Mouse (Mus musculus) forebrain, embryonic 11.5 days (tissue): ENCODE measurements around the gene Rcan2. TPM values are rescaled to one million over a fixed set of nuclear protein-coding genes. Genes with fewer than 3 reads are reported as not detected.

Source experiments
- ATAC-seq: fragments of 200-750 bp; cut with Nextera tagmentation; replicated peaks from 2 replicates; pipeline ENCODE4 v1.8.0; 2017; ENCODE audit warnings: moderate TSS enrichment; ENCODE audit not compliant: low FRiP score
- DNase-seq: peaks from one replicate; pipeline ENCODE4 v3.0.0-alpha.2; 2017; ENCODE audit warnings: low spot score
- H3K27ac ChIP-seq: fragments of 300-500 bp; sonication (generic); 2 replicates; pipeline ENCODE4 v1.5.1; 2014; ENCODE audit warnings: low read depth, low read length
- H3K27me3 ChIP-seq: fragments of 300-500 bp; sonication (generic); 2 replicates; pipeline ENCODE4 v1.6.1; 2014; ENCODE audit warnings: mild to moderate bottlenecking, low read length, mixed read lengths; ENCODE audit not compliant: control insufficient read depth, insufficient read depth
- H3K36me3 ChIP-seq: fragments of 300-500 bp; sonication (generic); 2 replicates; pipeline ENCODE4 v1.6.1; 2014; ENCODE audit warnings: mild to moderate bottlenecking, low read length, moderate library complexity, mixed read lengths; ENCODE audit not compliant: control insufficient read depth, insufficient read depth
- H3K4me1 ChIP-seq: fragments of 300-500 bp; sonication (generic); replicated peaks from 2 replicates; pipeline ENCODE4 v1.6.1; 2014; ENCODE audit warnings: low read length, mixed read lengths; ENCODE audit not compliant: control insufficient read depth, insufficient read depth
- H3K4me2 ChIP-seq: fragments of 300-500 bp; sonication (generic); 2 replicates; pipeline ENCODE4 v1.6.1; 2014; ENCODE audit warnings: low read depth, mild to moderate bottlenecking, low read length, moderate library complexity, mixed read lengths; ENCODE audit not compliant: severe bottlenecking
- H3K4me3 ChIP-seq: fragments of 300-500 bp; sonication (generic); 2 replicates; pipeline ENCODE4 v1.5.1; 2014; ENCODE audit warnings: low read depth, low read length
- H3K9ac ChIP-seq: fragments of 300-500 bp; sonication (generic); 2 replicates; pipeline ENCODE4 v1.6.1; 2014; ENCODE audit warnings: low read length
- H3K9me3 ChIP-seq: fragments of 300-500 bp; sonication (generic); 2 replicates; pipeline ENCODE4 v1.6.1; 2016; ENCODE audit warnings: low read length, mixed read lengths; ENCODE audit not compliant: control insufficient read depth
- WGBS: fragments of 180-500 bp; shearing (Covaris S2); extraction: QIAGEN DNeasy Blood & Tissue Kit; methylation state at CpG from one replicate; pipeline ENCODE4 v1.1.7; 2014; 5-methylcytosine and 5-hydroxymethylcytosine counted together
- polyA plus RNA-seq: library from polyadenylated mRNA; unstranded; fragments of >200 nt; fragmentation: Nextera tagmentation; extraction: Ambion mirVana; gene quantifications from 2 replicates; pipeline ENCODE4 v1.2.1, GENCODE M21; 2014

Rcan2 gene
- polyA plus RNA-seq, 1 experiment from 2014 or later = 20.6 TPM

DNA sequence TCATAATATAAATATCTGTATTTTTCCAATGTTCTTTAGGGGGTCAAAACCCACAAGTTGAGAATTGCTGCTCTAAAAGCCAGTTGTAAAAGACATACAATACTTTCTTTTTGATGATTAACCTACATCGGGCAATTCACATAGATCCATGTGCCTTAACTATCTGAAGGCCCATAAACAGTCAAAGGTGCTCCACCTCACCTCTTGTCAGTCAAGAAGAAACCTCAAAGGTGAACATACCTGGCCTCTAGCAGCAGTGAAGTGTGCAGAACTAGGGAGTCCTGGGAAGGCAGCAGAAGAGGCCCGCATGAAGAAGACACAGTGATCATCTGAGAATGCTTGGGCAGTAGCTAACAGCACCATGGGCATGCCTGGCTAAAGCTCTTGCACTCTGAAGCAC lies 239.3 kb downstream of the Rcan2 start:
- no peak overlapping the region for H3K27ac ChIP-seq
- 90% methylated on average over 2 of the region's 2 CpGs for WGBS
- no peaks in the 10 kb centered on the region for H3K27me3 ChIP-seq
- H3K4me1 ChIP-seq = no peaks in the 10 kb centered on the region
- no peak for ATAC-seq
- no peak overlapping the region for H3K4me2 ChIP-seq
- H3K4me3 ChIP-seq = no peak overlapping the region
- H3K9me3 ChIP-seq = no peaks in the 10 kb centered on the region
- no peaks in the 10 kb centered on the region for H3K36me3 ChIP-seq
- no peak for DNase-seq
- H3K9ac ChIP-seq = no peak overlapping the region

- Histone ChIP-seq H3K27ac (no peak overlapping the region), H3K27me3 (no peaks in the 10 kb centered on the region), H3K9me3 (no peaks in the 10 kb centered on the region), H3K4me2 (no peak overlapping the region), H3K9ac (no peak overlapping the region), H3K36me3 (no peaks in the 10 kb centered on the region), H3K4me1 (no peaks in the 10 kb centered on the region), H3K4me3 (no peak overlapping the region)
- ATAC-seq (no peak), DNase-seq (no peak)
- 81% methylated on average over 2 of the region's 2 CpGs for WGBS
Measured at GRCm38 (mm10) chr17:44042301-44042700, 241.2 kb downstream of the Rcan2 start.

DNA sequence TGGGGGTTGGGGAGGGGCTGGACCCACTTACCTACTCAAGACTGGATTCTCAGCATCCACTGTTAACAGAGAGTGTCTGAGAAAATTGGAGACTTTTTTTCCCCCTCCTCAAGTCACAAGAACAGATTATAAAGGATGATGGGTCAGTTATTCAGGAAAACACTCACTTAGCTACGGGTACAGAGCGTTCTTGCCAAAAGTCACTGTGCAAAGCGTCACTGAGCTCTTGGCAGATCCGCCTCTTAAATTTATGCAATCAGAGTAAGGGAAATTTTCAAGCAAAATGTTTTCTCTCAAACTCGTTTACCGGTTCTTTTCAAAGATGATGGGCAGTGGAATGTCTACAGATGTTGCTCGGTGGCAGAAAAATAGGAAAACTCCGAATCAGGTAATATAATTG lies 241.7 kb downstream of the Rcan2 start:
- 88% methylated on average over 8 of the region's 8 CpGs for WGBS
- Histone ChIP-seq H3K27ac (no peak overlapping the region), H3K9ac (no peak overlapping the region), H3K9me3 (no peaks in the 10 kb centered on the region), H3K4me1 (no peaks in the 10 kb centered on the region), H3K4me3 (no peak overlapping the region), H3K4me2 (no peak overlapping the region), H3K36me3 (no peaks in the 10 kb centered on the region), H3K27me3 (no peaks in the 10 kb centered on the region)
- no peak for ATAC-seq
- no peak for DNase-seq

- Histone ChIP-seq H3K27ac (no peak overlapping the region), H3K4me1 (no peaks in the 10 kb centered on the region), H3K4me2 (no peak overlapping the region), H3K9ac (no peak overlapping the region), H3K36me3 (no peaks in the 10 kb centered on the region), H3K27me3 (no peaks in the 10 kb centered on the region), H3K4me3 (no peak overlapping the region), H3K9me3 (no peaks in the 10 kb centered on the region)
- no peak for DNase-seq
- no peak for ATAC-seq
- 79% methylated on average over 4 of the region's 4 CpGs for WGBS
Measured at GRCm38 (mm10) chr17:44053427-44053826, 252.3 kb downstream of the Rcan2 start.

- DNase-seq (no peak), ATAC-seq (no peak)
- no peaks in the 10 kb centered on the region for H3K9me3 ChIP-seq
- H3K9ac ChIP-seq = no peak overlapping the region
- no peak overlapping the region for H3K4me2 ChIP-seq
- 89% methylated on average over 1 of the region's 1 CpGs for WGBS
- H3K36me3 ChIP-seq = no peaks in the 10 kb centered on the region
- no peaks in the 10 kb centered on the region for H3K27me3 ChIP-seq
- no peak overlapping the region for H3K4me3 ChIP-seq
- H3K27ac ChIP-seq = no peak overlapping the region
- H3K4me1 ChIP-seq = no peaks in the 10 kb centered on the region
Measured at GRCm38 (mm10) chr17:44057123-44057522, 256.0 kb downstream of the Rcan2 start.

GRCm38 (mm10) chr17:44058145-44058544 lies 257.0 kb downstream of the Rcan2 start:
- DNase-seq (no peak), ATAC-seq (no peak)

DNA sequence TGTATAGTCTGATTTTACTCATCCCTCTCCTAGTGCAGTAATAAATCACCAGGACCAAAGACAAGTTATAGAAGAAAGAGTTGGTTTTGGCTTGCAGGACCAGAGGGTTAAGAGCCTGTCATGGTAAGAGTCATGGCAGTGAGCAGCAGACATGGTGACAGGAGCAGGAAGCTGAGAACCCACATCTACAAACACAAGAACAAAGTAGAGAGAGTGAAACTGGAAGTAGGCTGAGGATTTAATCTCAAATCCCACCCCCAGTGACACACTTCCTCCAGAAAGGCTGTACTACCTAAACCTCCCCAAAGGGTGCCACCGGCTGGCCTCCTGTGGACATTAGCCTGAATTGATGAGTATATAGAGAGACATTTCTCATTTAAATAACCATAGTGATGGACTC lies 259.6 kb downstream of the Rcan2 start:
- 93% methylated on average over 1 of the region's 1 CpGs for WGBS
- Histone ChIP-seq H3K36me3 (no peaks in the 10 kb centered on the region), H3K9ac (no peak overlapping the region), H3K9me3 (no peaks in the 10 kb centered on the region), H3K4me1 (no peaks in the 10 kb centered on the region), H3K4me3 (no peak overlapping the region), H3K4me2 (no peak overlapping the region), H3K27ac (no peak overlapping the region), H3K27me3 (no peaks in the 10 kb centered on the region)
- DNase-seq (no peak), ATAC-seq (no peak)

More at GRCm38 (mm10) chr17:44058145-44058544, 257.0 kb downstream of the Rcan2 start:
- Histone ChIP-seq H3K27me3 (no peaks in the 10 kb centered on the region), H3K9me3 (no peaks in the 10 kb centered on the region), H3K36me3 (no peaks in the 10 kb centered on the region), H3K9ac (no peak overlapping the region), H3K4me3 (no peak overlapping the region), H3K27ac (no peak overlapping the region), H3K4me1 (no peaks in the 10 kb centered on the region), H3K4me2 (no peak overlapping the region)

DNA sequence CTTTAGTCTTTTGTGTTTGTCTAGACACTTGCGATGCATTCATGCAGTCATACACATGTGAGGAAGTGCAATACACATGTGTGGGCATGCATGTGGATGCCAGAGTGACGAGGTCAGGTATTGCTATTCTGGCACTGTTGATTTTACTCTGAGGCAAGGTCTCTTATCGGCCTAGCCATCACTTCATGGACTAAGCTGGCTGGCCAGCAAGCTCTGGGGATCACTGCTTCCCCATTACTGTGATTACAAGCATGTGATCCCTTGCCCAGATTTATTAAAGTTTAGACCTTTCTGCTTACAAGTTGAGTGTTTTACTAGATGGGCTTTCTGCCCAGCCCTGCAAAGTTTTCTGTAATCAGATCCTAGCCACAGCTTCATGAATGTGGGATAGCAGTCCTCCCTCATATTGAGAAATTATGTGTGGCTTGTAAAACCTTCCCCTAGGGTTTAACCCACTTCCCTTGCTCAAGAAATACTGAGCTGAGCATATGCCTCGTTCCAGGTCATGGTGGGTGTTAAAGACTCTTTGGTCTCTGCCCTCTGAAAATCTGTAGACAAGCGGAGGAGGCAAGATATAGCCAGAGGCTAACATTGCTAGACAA lies 260.2 kb downstream of the Rcan2 start:
- no peaks in the 10 kb centered on the region for H3K27me3 ChIP-seq
- no peaks in the 10 kb centered on the region for H3K9me3 ChIP-seq
- DNase-seq (no peak), ATAC-seq (no peak)
- H3K4me1 ChIP-seq = no peaks in the 10 kb centered on the region
- H3K27ac ChIP-seq = no peak overlapping the region
- no peak overlapping the region for H3K9ac ChIP-seq
- no peaks in the 10 kb centered on the region for H3K36me3 ChIP-seq
- WGBS = 82% methylated on average over 5 of the region's 5 CpGs
- H3K4me3 ChIP-seq = no peak overlapping the region
- no peak overlapping the region for H3K4me2 ChIP-seq

DNA sequence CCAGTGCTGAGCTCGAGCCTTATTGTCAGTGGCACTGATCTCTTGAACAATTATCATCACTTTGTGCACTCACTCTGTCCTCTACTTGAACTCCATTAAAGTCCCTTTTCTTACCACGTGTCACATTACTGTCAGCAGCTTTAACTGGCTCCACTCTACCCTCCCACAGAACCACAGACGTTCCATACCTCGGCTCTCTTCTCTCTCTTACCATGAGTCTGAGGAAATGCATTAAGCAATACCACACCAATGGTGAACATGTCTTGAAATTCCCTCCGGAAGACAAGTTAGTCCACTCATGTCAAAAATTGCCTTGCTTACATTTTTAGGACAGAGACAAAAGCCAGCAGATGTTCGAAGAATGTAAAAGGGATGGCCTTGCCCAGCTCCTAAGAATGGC lies 267.7 kb downstream of the Rcan2 start:
- WGBS = 83% methylated on average over 6 of the region's 6 CpGs
- H3K9ac ChIP-seq = no peak overlapping the region

More for the DNA sequence above, 267.7 kb downstream of the Rcan2 start:
- Histone ChIP-seq H3K27me3 (no peaks in the 10 kb centered on the region), H3K27ac (no peak overlapping the region), H3K4me2 (no peak overlapping the region), H3K4me1 (no peaks in the 10 kb centered on the region), H3K36me3 (no peaks in the 10 kb centered on the region), H3K9me3 (no peaks in the 10 kb centered on the region), H3K4me3 (no peak overlapping the region)
- no peak for DNase-seq
- ATAC-seq = no peak
